Mouse (Mus musculus) liver, embryonic 14.5 days (tissue): Measurements from ENCODE around the gene Olfr356. TPM values are rescaled to one million over a fixed set of nuclear protein-coding genes. Genes with fewer than 3 reads are reported as not detected.

Source experiments
- ATAC-seq: fragments of 200-750 bp; cut with Nextera tagmentation; 2 replicates; pipeline ENCODE4 v1.8.0; 2017; ENCODE audit warnings: moderate number of reproducible peaks, mild to moderate bottlenecking, moderate library complexity; ENCODE audit not compliant: insufficient read depth
- DNase-seq, 3 experiments: peaks; one replicate each; pipeline ENCODE4 v3.0.0-alpha.2; 2012 to 2013; ENCODE audit warnings: low read depth in 3 of 3, low spot score in 3 of 3
- H3K27ac ChIP-seq: fragments of 300-500 bp; sonication (generic); 2 replicates; pipeline ENCODE4 v1.5.1; 2014; ENCODE audit warnings: moderate library complexity, mild to moderate bottlenecking, control low read depth, inconsistent platforms
- H3K27me3 ChIP-seq: fragments of 300-500 bp; sonication (generic); 2 replicates; pipeline ENCODE4 v1.6.1; 2014; ENCODE audit warnings: mild to moderate bottlenecking, low read length, moderate library complexity; ENCODE audit not compliant: control insufficient read depth, insufficient read depth
- H3K36me3 ChIP-seq: fragments of 300-500 bp; sonication (generic); replicated peaks from 2 replicates; pipeline ENCODE4 v1.6.1; 2014; ENCODE audit warnings: low read depth; ENCODE audit not compliant: control insufficient read depth, insufficient read depth
- H3K4me1 ChIP-seq, 2 experiments: fragments of 200-500 bp in 1 of 2; fragments of 300-500 bp in 1 of 2; sonication (generic) in 1 of 2; replicated peaks; 2 replicates each; pipeline ENCODE4 v1.6.1; 2012 to 2014; ENCODE audit warnings: antibody characterized with exemption in 1 of 2, inconsistent platforms in 1 of 2, low read length in 1 of 2; ENCODE audit not compliant: control insufficient read depth in 2 of 2, insufficient read depth in 2 of 2
- H3K4me2 ChIP-seq: fragments of 300-500 bp; sonication (generic); 2 replicates; pipeline ENCODE4 v1.6.1; 2014; ENCODE audit warnings: low read depth, mild to moderate bottlenecking, control low read depth, moderate library complexity
- H3K4me3 ChIP-seq, 2 experiments: fragments of 200-500 bp in 1 of 2; fragments of 300-500 bp in 1 of 2; sonication (generic) in 1 of 2; 2 replicates each; pipeline ENCODE4 v1.5.1; 2012 to 2014; ENCODE audit warnings: low read depth in 2 of 2, low read length in 2 of 2, mild to moderate bottlenecking in 2 of 2, control low read depth in 1 of 2, inconsistent platforms in 1 of 2, moderate library complexity in 1 of 2; ENCODE audit not compliant: insufficient read depth in 1 of 2
- H3K9ac ChIP-seq: fragments of 300-500 bp; sonication (generic); replicated peaks from 2 replicates; pipeline ENCODE4 v1.6.1; 2014; ENCODE audit warnings: mild to moderate bottlenecking, control low read depth, moderate library complexity
- H3K9me3 ChIP-seq: fragments of 300-500 bp; sonication (generic); 2 replicates; pipeline ENCODE4 v1.6.1; 2016; ENCODE audit warnings: low read length, mixed read lengths; ENCODE audit not compliant: control insufficient read depth
- CTCF ChIP-seq: IDR thresholded peaks from 2 replicates; pipeline ENCODE4 v1.5.1; 2016; ENCODE audit warnings: antibody characterized with exemption, low read depth, control low read depth
- EP300 ChIP-seq: IDR thresholded peaks from 2 replicates; pipeline ENCODE4 v1.6.1; 2016; ENCODE audit warnings: antibody characterized with exemption, low read depth
- WGBS: fragments of 180-500 bp; shearing (Covaris S2); extraction: QIAGEN DNeasy Blood & Tissue Kit; methylation state at CpG from one replicate; pipeline ENCODE4 v1.1.7; 2014; ENCODE audit not compliant: insufficient replicate concordance; 5-methylcytosine and 5-hydroxymethylcytosine counted together
- polyA plus RNA-seq, 2 experiments: library from polyadenylated mRNA; depleted of rRNA in 1 of 2; stranded (reverse) in 1 of 2; unstranded in 1 of 2; fragments of >200 nt; fragmentation: Nextera tagmentation in 1 of 2; extraction: Ambion mirVana in 1 of 2; gene quantifications; 2 replicates each; pipeline versions ENCODE4 v1.2.1 to v1.2.3; 2012 to 2014

Gene Olfr356
- polyA plus RNA-seq (2012; rRNA removed), result not detected in 2 replicates
- polyA plus RNA-seq (2014; fragmentation: Nextera tagmentation; extraction: Ambion mirVana), result not detected in 2 replicates

DNA sequence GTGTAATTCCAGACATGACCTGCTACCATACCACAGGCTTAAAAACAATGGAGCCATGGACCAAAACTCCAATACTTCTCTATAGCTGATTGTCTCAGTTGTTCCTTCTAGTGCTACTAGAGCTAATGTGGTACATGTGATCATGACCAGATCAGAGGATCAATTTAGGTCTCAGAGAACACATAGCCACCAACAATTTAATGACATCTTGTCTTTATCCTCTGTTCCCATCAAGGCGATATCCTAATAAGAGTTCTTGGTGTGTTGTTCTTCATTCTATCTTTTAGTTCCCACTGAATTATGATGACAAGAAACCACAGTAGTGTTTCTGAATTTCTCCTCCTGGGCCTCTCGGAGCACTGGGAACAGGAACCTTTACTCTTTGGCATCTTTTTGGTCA, at the start of gene Olfr356:
Gene Olfr356, plus strand, starts transcription at position 301 of the 400 bp plus-strand sequence.
- no peak for ATAC-seq
- 68% methylated on average over 2 of the region's 2 CpGs for WGBS
- no peak within 1 kb of the TSS for H3K4me2 ChIP-seq

DNA sequence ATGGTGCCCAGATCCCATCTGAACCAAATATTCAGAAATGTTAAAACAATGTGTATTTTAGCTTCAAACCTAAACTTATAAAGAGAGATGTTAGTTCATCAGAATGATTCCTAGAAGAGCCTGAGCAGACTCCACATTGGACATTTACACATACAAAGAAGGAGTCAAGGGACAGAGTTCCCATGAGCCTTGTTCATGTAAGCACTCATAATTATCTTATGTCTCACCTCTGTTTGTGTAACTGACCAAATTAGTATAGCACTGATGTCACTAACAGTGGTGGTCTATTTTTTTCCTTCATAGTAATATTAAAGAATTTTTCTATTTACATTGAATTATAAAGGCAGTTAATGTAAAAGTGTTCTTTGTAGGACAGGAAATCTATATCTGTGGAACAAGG, 44.1 kb upstream of the Olfr356 start, which contains the start of gene Olfr353:
Gene Olfr353, minus strand, starts transcription at position 101 of the 400 bp plus-strand sequence.
- no peaks in the 10 kb centered on the region for H3K27me3 ChIP-seq
- TF ChIP-seq CTCF (no peak), EP300 (no peak)
- DNase-seq (no peak), ATAC-seq (no peak)
- no peak within 1 kb of the TSS for H3K4me3 ChIP-seq
- H3K9ac ChIP-seq, result no peak within 1 kb of the TSS
- H3K9me3 ChIP-seq, result no peaks in the 10 kb centered on the region
- H3K27ac ChIP-seq, result no peak within 1 kb of the TSS
- no peak within 1 kb of the TSS for H3K4me2 ChIP-seq
- no peaks in the 10 kb centered on the region for H3K4me1 ChIP-seq
- H3K36me3 ChIP-seq, result no peaks in the 10 kb centered on the region

More for the DNA sequence above, at the start of gene Olfr356:
- Histone ChIP-seq H3K4me3 (no peak within 1 kb of the TSS), H3K9ac (no peak within 1 kb of the TSS), H3K27ac (no peak within 1 kb of the TSS), H3K9me3 (no peaks in the 10 kb centered on the region), H3K4me1 (no peaks in the 10 kb centered on the region), H3K27me3 (no peaks in the 10 kb centered on the region), H3K36me3 (no peaks in the 10 kb centered on the region)
- TF ChIP-seq EP300 (no peak), CTCF (no peak)
- DNase-seq, result no peak

DNA sequence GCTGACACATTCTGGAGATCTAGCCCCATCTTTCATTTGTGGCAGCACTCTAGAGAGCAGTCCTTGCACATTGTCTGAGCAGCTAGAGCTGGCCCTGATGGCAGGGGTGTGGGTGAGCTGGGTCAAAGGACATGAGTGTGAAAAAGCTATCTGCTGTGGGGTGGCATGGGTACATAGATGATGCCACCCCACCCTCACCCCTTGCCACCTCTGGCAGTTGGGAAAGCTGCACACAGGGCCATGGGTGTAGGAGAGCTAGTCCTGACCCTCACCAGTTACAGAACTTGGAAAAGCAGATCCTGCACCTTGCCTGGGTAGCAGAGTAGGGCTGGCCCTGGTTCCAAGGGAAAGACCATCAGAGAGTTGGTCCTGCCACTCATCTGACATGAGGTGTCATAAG, 39.8 kb upstream of the Olfr356 start:
- no peak for ATAC-seq
- no peaks in the 10 kb centered on the region for H3K36me3 ChIP-seq
- H3K9ac ChIP-seq, result no peak overlapping the region
- DNase-seq, result no peak
- H3K4me1 ChIP-seq, result no peaks in the 10 kb centered on the region
- no peak for TF ChIP-seq EP300
- no peak for TF ChIP-seq CTCF
- H3K4me2 ChIP-seq, result no peak overlapping the region
- H3K9me3 ChIP-seq, result no peaks in the 10 kb centered on the region
- no peak overlapping the region for H3K27ac ChIP-seq
- H3K4me3 ChIP-seq, result no peak overlapping the region
- no peaks in the 10 kb centered on the region for H3K27me3 ChIP-seq

DNA sequence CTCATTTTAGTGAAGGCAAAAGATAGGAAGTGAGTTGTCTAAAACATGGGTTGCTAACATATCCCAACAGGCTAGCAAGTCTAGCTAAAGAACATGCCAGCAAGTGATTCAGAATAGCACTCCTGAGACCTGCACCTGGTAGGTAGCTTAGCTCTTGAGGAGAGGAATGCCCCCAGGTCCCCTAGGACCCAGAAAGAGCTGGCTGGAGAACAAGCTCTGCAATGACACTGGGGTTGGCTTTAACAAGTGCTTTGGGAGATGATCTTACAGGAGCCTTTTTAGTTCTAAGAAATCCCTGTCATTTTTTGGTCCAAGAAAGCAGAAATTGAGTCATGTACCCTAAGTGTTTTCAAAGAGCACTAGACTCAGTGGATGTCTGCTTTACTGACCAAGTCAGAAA, 31.5 kb upstream of the Olfr356 start, which contains the start of gene Olfr354:
Gene Olfr354, plus strand, starts transcription at position 301 of the 400 bp plus-strand sequence.
- DNase-seq, result no peak
- Histone ChIP-seq H3K27me3 (no peaks in the 10 kb centered on the region), H3K4me2 (no peak within 1 kb of the TSS), H3K4me1 (no peaks in the 10 kb centered on the region), H3K9me3 (no peaks in the 10 kb centered on the region), H3K27ac (no peak within 1 kb of the TSS), H3K36me3 (no peaks in the 10 kb centered on the region), H3K4me3 (no peak within 1 kb of the TSS), H3K9ac (no peak within 1 kb of the TSS)
- TF ChIP-seq EP300 (no peak), CTCF (no peak)
- no peak for ATAC-seq

DNA sequence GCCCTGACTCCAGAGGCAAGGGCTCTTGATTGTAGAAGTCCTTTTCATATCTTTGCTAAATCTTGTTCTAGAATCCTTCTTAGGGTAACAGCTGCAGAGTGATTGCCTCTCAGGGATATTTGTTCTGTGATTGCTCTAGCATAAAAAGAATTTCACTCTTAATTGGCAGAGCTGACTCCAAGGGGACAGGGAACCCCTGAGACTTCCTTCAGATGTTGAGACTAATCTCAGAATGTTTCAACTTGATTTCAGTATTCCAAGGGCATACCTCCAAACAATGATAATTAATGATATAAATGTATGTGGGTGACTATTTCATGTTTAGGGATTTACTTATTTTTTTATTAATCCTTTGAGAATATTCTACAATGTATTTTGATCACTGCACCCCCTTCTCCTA, 8.1 kb upstream of the Olfr356 start, which contains the start of gene Olfr355:
Gene Olfr355, minus strand, starts transcription at position 101 of the 400 bp plus-strand sequence.
- no peak within 1 kb of the TSS for H3K4me3 ChIP-seq
- no peak for TF ChIP-seq CTCF
- no peak for TF ChIP-seq EP300
- no peak within 1 kb of the TSS for H3K9ac ChIP-seq
- DNase-seq (no peak), ATAC-seq (no peak)
- H3K4me1 ChIP-seq, result no peaks in the 10 kb centered on the region
- no peaks in the 10 kb centered on the region for H3K27me3 ChIP-seq
- H3K36me3 ChIP-seq, result no peaks in the 10 kb centered on the region
- no peak within 1 kb of the TSS for H3K4me2 ChIP-seq
- H3K9me3 ChIP-seq, result no peaks in the 10 kb centered on the region
- H3K27ac ChIP-seq, result no peak within 1 kb of the TSS

Other genes starting within 250 kb of the Olfr356 start
- not detected in 2 replicates for gene Olfr347, start 205.2 kb upstream of the Olfr356 start, polyA plus RNA-seq (2012; rRNA removed)
- not detected in 2 replicates for gene Olfr347, start 205.2 kb upstream of the Olfr356 start, polyA plus RNA-seq (2014; fragmentation: Nextera tagmentation; extraction: Ambion mirVana)
- not detected in 2 replicates for gene Olfr348, start 152.8 kb upstream of the Olfr356 start, polyA plus RNA-seq (2012; rRNA removed)
- gene Olfr348, start 152.8 kb upstream of the Olfr356 start, polyA plus RNA-seq (2014; fragmentation: Nextera tagmentation; extraction: Ambion mirVana), result not detected in 2 replicates
- gene Olfr50, start 146.6 kb upstream of the Olfr356 start, polyA plus RNA-seq (2012; rRNA removed), result not detected in 2 replicates
- not detected in 2 replicates for gene Olfr50, start 146.6 kb upstream of the Olfr356 start, polyA plus RNA-seq (2014; fragmentation: Nextera tagmentation; extraction: Ambion mirVana)
- not detected in 2 replicates for gene Olfr3, start 120.1 kb upstream of the Olfr356 start, polyA plus RNA-seq (2012; rRNA removed)
- not detected in 2 replicates for gene Olfr3, start 120.1 kb upstream of the Olfr356 start, polyA plus RNA-seq (2014; fragmentation: Nextera tagmentation; extraction: Ambion mirVana)
- not detected in 2 replicates for gene Olfr350, start 90.8 kb upstream of the Olfr356 start, polyA plus RNA-seq (2012; rRNA removed)
- gene Olfr350, start 90.8 kb upstream of the Olfr356 start, polyA plus RNA-seq (2014; fragmentation: Nextera tagmentation; extraction: Ambion mirVana), result not detected in 2 replicates
- not detected in 2 replicates for gene Olfr351, start 74.5 kb upstream of the Olfr356 start, polyA plus RNA-seq (2012; rRNA removed)
- not detected in 2 replicates for gene Olfr351, start 74.5 kb upstream of the Olfr356 start, polyA plus RNA-seq (2014; fragmentation: Nextera tagmentation; extraction: Ambion mirVana)
- not detected in 2 replicates for gene Olfr352, start 68.7 kb upstream of the Olfr356 start, polyA plus RNA-seq (2012; rRNA removed)
- not detected in 2 replicates for gene Olfr352, start 68.7 kb upstream of the Olfr356 start, polyA plus RNA-seq (2014; fragmentation: Nextera tagmentation; extraction: Ambion mirVana)
- gene Olfr353, start 44.2 kb upstream of the Olfr356 start, polyA plus RNA-seq (2012; rRNA removed), result not detected in 2 replicates
- not detected in 2 replicates for gene Olfr353, start 44.2 kb upstream of the Olfr356 start, polyA plus RNA-seq (2014; fragmentation: Nextera tagmentation; extraction: Ambion mirVana)
- gene Olfr354, start 31.4 kb upstream of the Olfr356 start, polyA plus RNA-seq (2012; rRNA removed), result not detected in 2 replicates
- gene Olfr354, start 31.4 kb upstream of the Olfr356 start, polyA plus RNA-seq (2014; fragmentation: Nextera tagmentation; extraction: Ambion mirVana), result not detected in 2 replicates
- gene Olfr355, start 8.2 kb upstream of the Olfr356 start, polyA plus RNA-seq (2012; rRNA removed), result not detected in 2 replicates
- not detected in 2 replicates for gene Olfr355, start 8.2 kb upstream of the Olfr356 start, polyA plus RNA-seq (2014; fragmentation: Nextera tagmentation; extraction: Ambion mirVana)
- not detected in 2 replicates for gene Olfr357, start 56.7 kb downstream of the Olfr356 start, polyA plus RNA-seq (2012; rRNA removed)
- gene Olfr357, start 56.7 kb downstream of the Olfr356 start, polyA plus RNA-seq (2014; fragmentation: Nextera tagmentation; extraction: Ambion mirVana), result not detected in 2 replicates
- not detected in 2 replicates for gene Olfr358, start 72.2 kb downstream of the Olfr356 start, polyA plus RNA-seq (2012; rRNA removed)
- not detected in 2 replicates for gene Olfr358, start 72.2 kb downstream of the Olfr356 start, polyA plus RNA-seq (2014; fragmentation: Nextera tagmentation; extraction: Ambion mirVana)
- not detected in 2 replicates for gene Olfr360, start 128.6 kb downstream of the Olfr356 start, polyA plus RNA-seq (2012; rRNA removed)
- not detected in 2 replicates for gene Olfr360, start 128.6 kb downstream of the Olfr356 start, polyA plus RNA-seq (2014; fragmentation: Nextera tagmentation; extraction: Ambion mirVana)
- not detected in 2 replicates for gene Olfr361, start 152.2 kb downstream of the Olfr356 start, polyA plus RNA-seq (2012; rRNA removed)
- not detected in 2 replicates for gene Olfr361, start 152.2 kb downstream of the Olfr356 start, polyA plus RNA-seq (2014; fragmentation: Nextera tagmentation; extraction: Ambion mirVana)
- not detected in 2 replicates for gene Olfr362, start 180.8 kb downstream of the Olfr356 start, polyA plus RNA-seq (2012; rRNA removed)
- not detected in 2 replicates for gene Olfr362, start 180.8 kb downstream of the Olfr356 start, polyA plus RNA-seq (2014; fragmentation: Nextera tagmentation; extraction: Ambion mirVana)
- gene Olfr364-ps1, start 202.2 kb downstream of the Olfr356 start, polyA plus RNA-seq (2012; rRNA removed), result not detected in 2 replicates
- not detected in 2 replicates for gene Olfr364-ps1, start 202.2 kb downstream of the Olfr356 start, polyA plus RNA-seq (2014; fragmentation: Nextera tagmentation; extraction: Ambion mirVana)